Mouse (Mus musculus) bone marrow macrophage, adult 2 months (primary cell): ENCODE results near the gene Gm10100. TPM values are rescaled to one million over a fixed set of nuclear protein-coding genes. Genes with fewer than 3 reads are reported as not detected.
"Not testable (repeated sequence)": the region's sequence is repeated elsewhere in the genome, so short reads cannot be mapped to it uniquely, and the experiment has no call there.

Experiments used
- H3K27ac ChIP-seq: 2 replicates; pipeline ENCODE4 v1.5.1; 2012; ENCODE audit warnings: low read depth, low read length; ENCODE audit not compliant: insufficient read depth
- H3K4me1 ChIP-seq: 2 replicates; pipeline ENCODE4 v1.6.1; 2012; ENCODE audit warnings: low read length; ENCODE audit not compliant: control insufficient read depth, insufficient read depth
- H3K4me3 ChIP-seq: 2 replicates; pipeline ENCODE4 v1.5.1; 2012; ENCODE audit warnings: mild to moderate bottlenecking, low read length, moderate library complexity; ENCODE audit not compliant: insufficient read depth
- CTCF ChIP-seq: IDR thresholded peaks from 2 replicates; pipeline ENCODE4 v1.5.1; 2012; ENCODE audit warnings: low read depth, mild to moderate bottlenecking, low read length, moderate library complexity
- POLR2A ChIP-seq: IDR thresholded peaks from 2 replicates; pipeline ENCODE4 v1.6.1; 2012; ENCODE audit warnings: mild to moderate bottlenecking, low read depth, low read length, borderline replicate concordance
- polyA plus RNA-seq: library from polyadenylated mRNA; stranded (reverse); fragments of >200 nt; gene quantifications from 2 replicates; pipeline ENCODE4 v1.2.4, GENCODE M21; 2012; ENCODE audit not compliant: missing spikeins, insufficient read depth, insufficient read length

The Gm10100 gene
- polyA plus RNA-seq, result not detected in 2 replicates

GRCm38 (mm10) chr10:77726186-77726585 is at the start of gene Gm10100:
Gene Gm10100, plus strand, starts transcription at chr10:77726486.
- Histone ChIP-seq H3K4me1 (no peaks in the 10 kb centered on the region), H3K27ac (no peak within 1 kb of the TSS), H3K4me3 (no peak within 1 kb of the TSS)
- TF ChIP-seq CTCF (no peak), POLR2A (no peak)

DNA sequence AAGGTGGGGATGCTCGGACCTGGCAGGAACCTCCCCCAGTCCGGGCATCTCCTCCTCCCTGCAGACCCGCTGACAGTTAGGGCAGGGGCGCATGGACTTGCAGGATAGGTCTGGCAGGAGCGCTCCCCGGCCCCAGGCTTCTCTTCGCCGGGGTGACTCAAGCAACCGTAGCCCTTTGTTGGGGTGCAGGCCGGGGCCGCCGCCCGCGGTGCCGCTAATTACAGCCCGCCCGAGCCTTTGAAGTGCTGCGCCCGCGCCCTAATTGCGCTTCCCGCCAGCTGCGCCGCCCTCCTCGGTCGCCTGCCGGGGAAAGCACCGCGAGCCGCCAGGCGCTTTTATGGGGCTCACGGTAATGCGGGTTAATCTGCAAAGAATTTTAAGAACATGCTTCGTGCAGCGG is 48.7 kb upstream of the Gm10100 start:
- TF ChIP-seq CTCF (no peak), POLR2A (no peak)
- no peak overlapping the region for H3K4me3 ChIP-seq
- no peak overlapping the region for H3K27ac ChIP-seq
- no peaks in the 10 kb centered on the region for H3K4me1 ChIP-seq

DNA sequence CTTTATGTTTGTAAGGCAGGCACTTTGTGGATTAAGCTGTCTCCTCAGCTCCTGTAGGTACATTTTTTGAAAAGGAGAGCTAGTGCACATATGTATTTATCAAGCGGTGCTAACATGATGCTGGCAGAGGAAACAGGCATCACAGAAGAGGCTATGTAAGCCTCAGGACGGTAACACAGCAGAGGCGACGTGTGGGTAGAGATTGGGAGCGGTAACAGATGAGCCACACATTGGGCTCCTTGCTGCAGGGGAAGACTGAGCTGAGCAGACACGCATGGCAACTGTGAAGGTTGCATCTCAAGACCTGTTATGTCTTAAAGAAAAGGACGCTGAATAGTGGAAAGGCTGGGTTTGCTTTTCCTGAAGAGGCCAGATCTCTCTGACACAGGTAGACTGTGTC is 43.3 kb upstream of the Gm10100 start:
- TF ChIP-seq POLR2A (no peak), CTCF (no peak)
- no peak overlapping the region for H3K4me3 ChIP-seq
- H3K4me1 ChIP-seq, result no peaks in the 10 kb centered on the region
- H3K27ac ChIP-seq, result no peak overlapping the region

DNA sequence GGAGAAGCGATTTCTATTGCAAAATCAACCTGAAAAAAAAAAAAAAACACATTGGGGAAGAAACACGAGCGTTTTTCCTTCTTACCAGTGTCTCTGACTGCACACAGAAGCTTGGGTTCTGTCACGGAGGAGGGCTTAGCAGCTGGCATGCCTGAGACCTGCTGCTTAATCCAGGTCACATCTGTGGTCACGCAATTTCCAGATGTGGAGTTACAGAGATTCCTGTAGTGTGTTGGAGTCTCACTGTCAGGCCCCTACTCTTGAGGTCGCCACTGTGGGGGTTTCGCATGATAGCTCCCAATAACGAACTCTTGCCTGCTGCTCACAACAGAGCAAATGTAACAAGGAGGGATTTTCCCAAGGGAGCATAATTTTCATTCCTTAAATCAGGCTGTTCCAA is 42.1 kb upstream of the Gm10100 start:
- Histone ChIP-seq H3K4me1 (no peaks in the 10 kb centered on the region), H3K4me3 (no peak overlapping the region), H3K27ac (no peak overlapping the region)
- TF ChIP-seq CTCF (no peak), POLR2A (no peak)

DNA sequence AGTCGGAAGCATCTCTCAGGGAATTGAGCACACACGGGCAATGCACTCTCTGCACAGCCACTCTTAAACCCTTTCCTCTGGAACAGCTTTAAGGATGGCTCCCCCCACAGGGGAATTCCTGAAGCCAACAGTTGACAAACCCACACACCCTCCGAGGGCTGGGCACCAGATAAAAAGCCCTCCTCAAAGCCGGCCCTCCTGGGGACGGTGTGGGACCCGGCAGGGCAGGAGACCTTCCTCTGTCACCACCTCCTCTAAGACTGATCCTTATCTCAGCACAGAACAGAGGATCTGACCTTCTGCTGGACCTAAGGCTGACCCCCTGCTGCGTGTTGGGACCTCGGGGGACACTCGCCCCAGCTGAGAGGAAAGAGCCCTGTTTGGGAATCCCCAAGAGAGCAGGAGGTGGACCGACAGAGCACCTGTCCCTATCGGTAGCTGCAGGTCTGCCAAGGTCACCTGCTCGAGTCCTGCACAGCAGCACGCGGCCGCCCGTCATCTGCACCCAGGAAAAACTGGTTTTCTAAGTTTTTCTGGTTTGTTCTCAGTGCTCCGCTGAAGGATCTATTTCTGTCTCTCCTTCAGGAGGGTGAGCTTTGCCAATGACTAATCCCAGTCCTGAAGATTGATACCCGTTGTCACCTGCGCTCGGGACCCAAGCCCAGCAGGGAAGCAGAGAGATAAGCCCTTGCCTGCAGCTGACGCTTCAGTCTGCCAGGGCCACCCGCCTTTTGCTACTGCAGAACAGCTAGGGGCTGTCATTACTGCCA is 40.2 kb upstream of the Gm10100 start, which contains the start of gene Tspear:
TSS of gene Tspear (plus strand) at position 675 of the 770 bp plus-strand sequence.
- TF ChIP-seq CTCF (no peak), POLR2A (no peak)
- no peak within 1 kb of the TSS for H3K4me3 ChIP-seq
- no peak within 1 kb of the TSS for H3K27ac ChIP-seq
- no peaks in the 10 kb centered on the region for H3K4me1 ChIP-seq

- Histone ChIP-seq H3K4me1 (no peaks in the 10 kb centered on the region), H3K4me3 (no peak overlapping the region), H3K27ac (no peak overlapping the region)
- no peak for TF ChIP-seq POLR2A
- no peak for TF ChIP-seq CTCF
Observed at GRCm38 (mm10) chr10:77687021-77687420, 39.3 kb upstream of the Gm10100 start.

- not testable (repeated sequence) for H3K27ac ChIP-seq, H3K4me3 ChIP-seq, H3K4me1 ChIP-seq
Observed at GRCm38 (mm10) chr10:77690356-77690807, 35.9 kb upstream of the Gm10100 start, which contains the start of gene Gm19402. Gene Gm19402, minus strand, starts transcription at chr10:77690757.

DNA sequence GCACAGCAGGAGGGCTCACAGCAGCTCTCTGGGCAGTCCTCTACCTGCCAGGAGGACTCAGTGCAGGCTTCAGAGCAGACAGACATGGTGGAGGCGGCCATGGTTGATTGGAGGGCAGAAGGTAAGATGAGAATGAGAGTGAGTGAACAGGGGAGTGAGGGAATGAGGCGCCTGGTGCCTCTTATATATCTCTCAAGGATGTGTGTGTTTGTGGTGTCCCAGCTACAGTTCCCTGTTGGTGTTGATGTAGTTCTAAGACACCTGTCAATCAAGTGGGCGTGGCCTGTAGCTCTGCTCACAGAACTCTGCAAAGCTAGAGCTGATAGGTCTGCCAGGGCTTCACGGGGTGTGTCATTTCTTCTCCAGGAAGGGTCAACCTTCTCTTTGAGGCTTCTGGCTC is 29.2 kb upstream of the Gm10100 start, which contains the start of gene Gm9508:
TSS of gene Gm9508 (minus strand) at position 101 of the 400 bp plus-strand sequence.
- Histone ChIP-seq H3K27ac (no peak within 1 kb of the TSS), H3K4me3 (no peak within 1 kb of the TSS), H3K4me1 (no peaks in the 10 kb centered on the region)
- no peak for TF ChIP-seq POLR2A
- no peak for TF ChIP-seq CTCF

GRCm38 (mm10) chr10:77706326-77706725 is 20.0 kb upstream of the Gm10100 start, which contains the start of gene Gm10272:
Gene Gm10272, plus strand, starts transcription at chr10:77706626.
- Histone ChIP-seq H3K4me1 (no peaks in the 10 kb centered on the region), H3K4me3 (no peak within 1 kb of the TSS), H3K27ac (no peak within 1 kb of the TSS)
- TF ChIP-seq POLR2A, result no peak
- TF ChIP-seq CTCF, result no peak

DNA sequence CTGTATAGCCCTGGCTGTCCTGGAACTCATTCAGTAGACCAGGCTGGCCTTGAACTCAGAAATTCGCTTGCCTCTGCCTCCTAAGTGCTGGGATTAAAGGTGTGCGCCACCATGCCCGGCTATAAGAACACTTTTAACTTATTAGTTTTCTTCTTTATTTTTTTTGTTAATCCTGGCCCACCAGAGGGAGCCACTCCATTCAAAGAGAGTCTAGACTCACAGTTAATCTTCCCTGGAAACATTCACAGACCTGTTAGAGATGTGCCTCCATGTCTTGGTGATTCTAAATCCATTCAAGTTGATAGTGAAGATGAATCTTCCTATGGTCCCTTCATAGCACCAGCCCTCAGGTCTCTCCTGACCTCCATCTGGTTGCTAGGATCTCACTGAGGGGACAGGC is 16.5 kb upstream of the Gm10100 start:
- Histone ChIP-seq H3K4me1 (peaks cover 12% of the 10 kb centered on the region), H3K4me3 (no peak overlapping the region), H3K27ac (no peak overlapping the region)
- no peak for TF ChIP-seq CTCF
- TF ChIP-seq POLR2A, result no peak

GRCm38 (mm10) chr10:77711157-77711556 is 15.1 kb upstream of the Gm10100 start, which contains the start of gene Gm10024:
Gene Gm10024, plus strand, starts transcription at chr10:77711457.
- H3K4me3 ChIP-seq, H3K27ac ChIP-seq: not testable (repeated sequence)
- H3K4me1 ChIP-seq, result peaks cover 15% of the 10 kb centered on the region
